Mouse (Mus musculus) forebrain, embryonic 12.5 days (tissue): ENCODE results near the gene Fbxl16. TPM values are rescaled to one million over a fixed set of nuclear protein-coding genes. Genes with fewer than 3 reads are reported as not detected.
"Not testable (repeated sequence)": the region's sequence is repeated elsewhere in the genome, so short reads cannot be mapped to it uniquely, and the experiment has no call there.

Experiments
- ATAC-seq: fragments of 200-750 bp; cut with Nextera tagmentation; 2 replicates; pipeline ENCODE4 v1.8.0; 2017; ENCODE audit warnings: moderate TSS enrichment; ENCODE audit not compliant: low FRiP score
- H3K27ac ChIP-seq: fragments of 300-500 bp; sonication (generic); 2 replicates; pipeline ENCODE4 v1.5.1; 2016; ENCODE audit warnings: mild to moderate bottlenecking
- H3K27me3 ChIP-seq: fragments of 300-500 bp; sonication (generic); 2 replicates; pipeline ENCODE4 v1.6.1; 2016; ENCODE audit warnings: mild to moderate bottlenecking
- H3K36me3 ChIP-seq: fragments of 300-500 bp; sonication (generic); replicated peaks from 2 replicates; pipeline ENCODE4 v1.6.1; 2016; ENCODE audit warnings: mild to moderate bottlenecking
- H3K4me1 ChIP-seq: fragments of 300-500 bp; sonication (generic); 2 replicates; pipeline ENCODE4 v1.6.1; 2016
- H3K4me2 ChIP-seq: fragments of 300-500 bp; sonication (generic); 2 replicates; pipeline ENCODE4 v1.6.1; 2016; ENCODE audit warnings: mild to moderate bottlenecking, moderate library complexity
- H3K4me3 ChIP-seq: fragments of 300-500 bp; sonication (generic); replicated peaks from 2 replicates; pipeline ENCODE4 v1.5.1; 2016; ENCODE audit warnings: mild to moderate bottlenecking
- H3K9ac ChIP-seq: fragments of 300-500 bp; sonication (generic); 2 replicates; pipeline ENCODE4 v1.6.1; 2016; ENCODE audit warnings: mild to moderate bottlenecking
- H3K9me3 ChIP-seq: fragments of 300-500 bp; sonication (generic); 2 replicates; pipeline ENCODE4 v1.6.1; 2016
- WGBS: fragments of 180-500 bp; shearing (Covaris S2); methylation state at CpG from one replicate; pipeline ENCODE4 v1.1.7; 2016; 5-methylcytosine and 5-hydroxymethylcytosine counted together
- polyA plus RNA-seq: library from polyadenylated mRNA; unstranded; fragments of >200 nt; fragmentation: Nextera tagmentation; extraction: Ambion mirVana; gene quantifications from 2 replicates; pipeline ENCODE4 v1.2.1, GENCODE M21; 2016

The Fbxl16 gene
- polyA plus RNA-seq, 1 experiment from 2014 or later: 21.0 TPM

GRCm38 (mm10) chr17:25796951-25797369 lies 11.9 kb upstream of the Fbxl16 start, which contains the start of gene Metrn:
Gene Metrn, minus strand, starts transcription at chr17:25797136.
- Histone ChIP-seq H3K4me1 (peaks cover 53% of the 10 kb centered on the region), H3K4me3 (peak within 1 kb of the TSS; percentile 82), H3K27ac (peak within 1 kb of the TSS; percentile 97), H3K9me3 (no peaks in the 10 kb centered on the region), H3K4me2 (peak within 1 kb of the TSS; percentile 93), H3K27me3 (0 out of 2 replicates have a peak, but pooled peaks cover 3% of the 10 kb centered on the region), H3K9ac (peak within 1 kb of the TSS; percentile 80), H3K36me3 (no peaks in the 10 kb centered on the region)
- WGBS: under 1% methylated on average over 34 of the region's 35 CpGs
- ATAC-seq: peak; percentile 82

- Histone ChIP-seq H3K9ac (no peak overlapping the region), H3K4me2 (no peak overlapping the region), H3K4me3 (no peak overlapping the region), H3K4me1 (peaks cover 39% of the 10 kb centered on the region), H3K9me3 (no peaks in the 10 kb centered on the region), H3K27ac (no peak overlapping the region), H3K27me3 (0 out of 2 replicates have a peak, but pooled peaks cover 3% of the 10 kb centered on the region), H3K36me3 (no peaks in the 10 kb centered on the region)
- no peak for ATAC-seq
- 6% methylated on average over 6 of the region's 6 CpGs for WGBS
Measured at GRCm38 (mm10) chr17:25801029-25801428, 7.9 kb upstream of the Fbxl16 start.

GRCm38 (mm10) chr17:25802825-25803517 lies 5.9 kb upstream of the Fbxl16 start:
- no peak overlapping the region; the same call in 1 of the 2 replicates for H3K9ac ChIP-seq
- H3K36me3 ChIP-seq: no peaks in the 10 kb centered on the region
- H3K4me2 ChIP-seq: peak overlapping the region; percentile 40
- peak; percentile 93 for ATAC-seq
- 9% methylated on average over 10 of the region's 10 CpGs for WGBS
- 0 out of 2 replicates have a peak, but pooled peaks cover 3% of the 10 kb centered on the region for H3K27me3 ChIP-seq
- peak overlapping the region; percentile 94 for H3K27ac ChIP-seq
- no peaks in the 10 kb centered on the region for H3K9me3 ChIP-seq
- H3K4me1 ChIP-seq: peaks cover 26% of the 10 kb centered on the region
- peak overlapping the region; percentile 7; the same call in 1 of the 2 replicates for H3K4me3 ChIP-seq

- peaks cover 8% of the 10 kb centered on the region; the same call in 1 of the 2 replicates for H3K27me3 ChIP-seq
- no peaks in the 10 kb centered on the region for H3K9me3 ChIP-seq
- peaks cover 54% of the 10 kb centered on the region for H3K4me1 ChIP-seq
- H3K27ac ChIP-seq: no peak overlapping the region
- H3K4me3 ChIP-seq: no peak overlapping the region
- no peak overlapping the region for H3K4me2 ChIP-seq
- H3K36me3 ChIP-seq: no peaks in the 10 kb centered on the region
- no peak overlapping the region for H3K9ac ChIP-seq
- 86% methylated on average over 4 of the region's 4 CpGs for WGBS
- no peak for ATAC-seq
Measured at GRCm38 (mm10) chr17:25806507-25806906, 2.4 kb upstream of the Fbxl16 start.

- H3K4me2 ChIP-seq, H3K9me3 ChIP-seq, H3K27ac ChIP-seq, H3K36me3 ChIP-seq, H3K9ac ChIP-seq, H3K4me3 ChIP-seq, ATAC-seq: not testable (repeated sequence)
- H3K4me1 ChIP-seq: peaks cover 51% of the 10 kb centered on the region
- peaks cover 14% of the 10 kb centered on the region for H3K27me3 ChIP-seq
- WGBS: 40% methylated on average over 2 of the region's 2 CpGs
Measured at GRCm38 (mm10) chr17:25807452-25807851, 1.4 kb upstream of the Fbxl16 start.

GRCm38 (mm10) chr17:25808028-25808427 lies 857 bp upstream of the Fbxl16 start:
- Histone ChIP-seq H3K27ac (peak overlapping the region; percentile 97), H3K4me2 (peak overlapping the region; percentile 80), H3K4me1 (peaks cover 51% of the 10 kb centered on the region), H3K9ac (peak overlapping the region; percentile 97), H3K9me3 (no peaks in the 10 kb centered on the region), H3K4me3 (peak overlapping the region; percentile 85), H3K36me3 (no peaks in the 10 kb centered on the region), H3K27me3 (peaks cover 20% of the 10 kb centered on the region)
- 35% methylated on average over 5 of the region's 5 CpGs for WGBS
- ATAC-seq: 0 out of 2 replicates have a peak, but pooled peaks have one; percentile 0

GRCm38 (mm10) chr17:25809606-25810340 lies 888 bp downstream of the Fbxl16 start:
- Histone ChIP-seq H3K27ac (peak overlapping the region; percentile 97), H3K4me1 (peaks cover 44% of the 10 kb centered on the region), H3K27me3 (peaks cover 20% of the 10 kb centered on the region), H3K4me3 (peak overlapping the region; percentile 85), H3K9me3 (no peaks in the 10 kb centered on the region), H3K9ac (peak overlapping the region; percentile 97), H3K36me3 (no peaks in the 10 kb centered on the region), H3K4me2 (peak overlapping the region; percentile 80)
- 11% methylated on average over 25 of the region's 25 CpGs for WGBS
- peak; percentile 67 for ATAC-seq

GRCm38 (mm10) chr17:25810890-25811289 lies 2.0 kb downstream of the Fbxl16 start:
- ATAC-seq: no peak
- Histone ChIP-seq H3K36me3 (no peaks in the 10 kb centered on the region), H3K4me3 (0 out of 2 replicates have a peak overlapping the region, but pooled peaks have one; percentile 85), H3K27ac (no peak overlapping the region), H3K27me3 (peaks cover 20% of the 10 kb centered on the region), H3K9ac (no peak overlapping the region), H3K4me1 (peaks cover 44% of the 10 kb centered on the region), H3K9me3 (no peaks in the 10 kb centered on the region), H3K4me2 (peak overlapping the region; percentile 80)
- WGBS: 81% methylated on average over 4 of the region's 4 CpGs

- no peak for ATAC-seq
- Histone ChIP-seq H3K4me3 (0 out of 2 replicates have a peak overlapping the region, but pooled peaks have one; percentile 3), H3K36me3 (peaks cover 22% of the 10 kb centered on the region), H3K4me1 (peaks cover 37% of the 10 kb centered on the region), H3K27me3 (peaks cover 35% of the 10 kb centered on the region), H3K9ac (0 out of 2 replicates have a peak overlapping the region, but pooled peaks have one; percentile 21), H3K4me2 (peak overlapping the region; percentile 13; the same call in 1 of the 2 replicates), H3K27ac (no peak overlapping the region), H3K9me3 (no peaks in the 10 kb centered on the region)
- 4% methylated on average over 20 of the region's 20 CpGs for WGBS
Measured at GRCm38 (mm10) chr17:25813471-25813870, 4.6 kb downstream of the Fbxl16 start.

- H3K27me3 ChIP-seq: peaks cover 46% of the 10 kb centered on the region
- H3K4me1 ChIP-seq: peaks cover 19% of the 10 kb centered on the region
- ATAC-seq: no peak
- no peak overlapping the region for H3K27ac ChIP-seq
- peaks cover 26% of the 10 kb centered on the region for H3K36me3 ChIP-seq
- H3K9ac ChIP-seq: no peak overlapping the region
- 87% methylated on average over 11 of the region's 11 CpGs for WGBS
- H3K4me2 ChIP-seq: no peak overlapping the region
- H3K9me3 ChIP-seq: no peaks in the 10 kb centered on the region
- no peak overlapping the region for H3K4me3 ChIP-seq
Measured at GRCm38 (mm10) chr17:25817662-25818061, 8.8 kb downstream of the Fbxl16 start.

- Histone ChIP-seq H3K4me2 (peak overlapping the region; percentile 38), H3K9me3 (no peaks in the 10 kb centered on the region), H3K27ac (no peak overlapping the region), H3K9ac (no peak overlapping the region), H3K36me3 (peaks cover 26% of the 10 kb centered on the region), H3K4me1 (peaks cover 18% of the 10 kb centered on the region), H3K4me3 (peak overlapping the region; percentile 21), H3K27me3 (peaks cover 42% of the 10 kb centered on the region)
- 8% methylated on average over 46 of the region's 46 CpGs for WGBS
- ATAC-seq: no peak
Measured at GRCm38 (mm10) chr17:25818851-25819780, 10.2 kb downstream of the Fbxl16 start.
